Mouse (Mus musculus): ENCODE results near the gene Hist1h2be.

DNA sequence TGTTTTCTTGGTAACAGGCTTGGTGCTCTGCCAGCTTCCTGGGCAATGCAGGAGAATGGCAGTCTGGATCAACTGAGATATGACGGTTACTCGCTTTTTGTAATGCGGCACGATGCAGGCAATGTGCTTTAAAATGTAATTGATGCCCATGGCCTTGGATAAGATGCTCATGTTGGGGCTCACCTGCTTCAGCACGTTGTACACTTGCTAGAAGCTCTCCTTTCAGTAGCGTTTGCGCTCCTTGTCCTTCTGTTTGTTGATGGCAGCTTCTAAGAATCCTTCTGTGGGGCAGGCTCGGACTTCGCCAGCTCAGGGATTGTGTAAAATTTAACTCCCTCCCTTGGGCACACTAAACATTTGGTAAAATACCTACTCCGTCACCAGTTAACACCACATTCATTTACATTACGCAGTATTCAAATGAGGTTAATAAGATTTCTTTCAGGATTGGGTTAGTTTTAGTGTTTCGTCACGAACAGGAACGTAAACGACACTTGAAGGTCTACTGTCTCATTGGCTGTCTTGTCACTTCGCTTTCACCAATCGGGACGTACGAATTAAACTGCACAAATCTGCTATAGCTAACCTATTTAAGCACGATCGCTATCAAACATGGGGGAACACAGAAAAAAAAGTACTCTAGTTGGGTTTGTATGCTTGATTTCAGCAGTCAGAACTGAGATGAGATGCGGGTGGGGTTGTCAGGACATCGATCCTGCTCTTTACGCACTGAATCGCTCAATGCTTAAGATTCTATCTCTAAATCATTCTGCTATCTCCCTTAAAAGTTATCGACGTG, at the start of gene Hist1h2be:
- TF ChIP-seq CTCF (IDR thresholded peaks at IDR 0.05; ENCODE audit: low read depth) = no peak
- no peak; the same call in 1 of the 2 replicates for TF ChIP-seq EP300 (IDR thresholded peaks at IDR 0.05; ENCODE audit: low read depth)

Measured in liver, postnatal 0 days (tissue).